Mouse (Mus musculus) ES-E14 (cell line): ENCODE data around the gene Hdac5.

Source experiments
- HCFC1 ChIP-seq: IDR thresholded peaks from 2 replicates; pipeline ENCODE4 v1.6.1; 2012; ENCODE audit warnings: low read length, inconsistent platforms, borderline replicate concordance; ENCODE audit not compliant: insufficient read depth
- MAFK ChIP-seq: IDR thresholded peaks from 2 replicates; pipeline ENCODE4 v1.6.1; 2014; ENCODE audit warnings: mild to moderate bottlenecking, low read depth, low read length, inconsistent platforms; ENCODE audit not compliant: insufficient read depth
- ZC3H11A ChIP-seq: IDR thresholded peaks from 2 replicates; pipeline ENCODE4 v1.6.1; 2012; ENCODE audit warnings: low read depth, mild to moderate bottlenecking, inconsistent platforms, low read length, borderline replicate concordance
- ZNF384 ChIP-seq: IDR thresholded peaks from 2 replicates; pipeline ENCODE4 v1.6.1; 2012; ENCODE audit warnings: low read depth, low read length, inconsistent platforms

- TF ChIP-seq ZC3H11A (no peak), HCFC1 (no peak), MAFK (no peak), ZNF384 (no peak)
Observed at GRCm38 (mm10) chr11:102207825-102208777, 21.9 kb downstream of the Hdac5 start.
